Mouse (Mus musculus) olfactory bulb, adult 2 months (tissue): ENCODE results near the gene Fbln7.

Experiments
- CTCF ChIP-seq: fragments of 200-500 bp; IDR thresholded peaks from 2 replicates; pipeline ENCODE4 v1.5.1; 2012; ENCODE audit warnings: low read depth, mild to moderate bottlenecking, low read length, moderate library complexity; ENCODE audit not compliant: insufficient read depth
- POLR2A ChIP-seq: fragments of 200-500 bp; IDR thresholded peaks from 2 replicates; pipeline ENCODE4 v1.6.1; 2012; ENCODE audit warnings: mild to moderate bottlenecking, low read depth, low read length, moderate library complexity; ENCODE audit not compliant: insufficient read depth

DNA sequence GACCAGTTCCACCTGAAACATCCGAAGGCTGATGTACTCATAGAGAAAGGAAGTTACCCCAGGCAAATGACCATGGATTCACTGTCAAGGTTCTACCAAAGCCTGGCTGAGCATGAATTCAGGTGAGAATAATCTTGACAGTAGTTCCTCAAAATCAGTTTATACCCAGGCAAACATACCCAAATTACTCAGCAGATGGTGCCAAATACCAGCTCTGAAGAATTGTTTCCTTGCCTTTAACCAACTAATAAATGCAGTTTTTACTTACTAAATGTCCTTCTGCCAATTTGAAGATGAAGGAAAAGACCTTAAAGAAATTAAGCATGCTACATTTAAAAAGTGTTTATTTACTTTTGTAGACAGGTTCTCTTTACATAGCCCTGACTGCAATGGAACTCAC lies 6.1 kb upstream of the Fbln7 start:
- TF ChIP-seq CTCF: no peak
- no peak for TF ChIP-seq POLR2A
